Mouse (Mus musculus) thymus, postnatal 4 days (tissue): ENCODE data around the gene Arhgap35.

ENCODE experiments used
- DNase-seq: peaks from one replicate; pipeline ENCODE4 v3.0.0; 2021

Arhgap35 gene

GRCm38 (mm10) chr7:16601683-16602102, 13.1 kb downstream of the Arhgap35 start:
- no peak for DNase-seq

DNA sequence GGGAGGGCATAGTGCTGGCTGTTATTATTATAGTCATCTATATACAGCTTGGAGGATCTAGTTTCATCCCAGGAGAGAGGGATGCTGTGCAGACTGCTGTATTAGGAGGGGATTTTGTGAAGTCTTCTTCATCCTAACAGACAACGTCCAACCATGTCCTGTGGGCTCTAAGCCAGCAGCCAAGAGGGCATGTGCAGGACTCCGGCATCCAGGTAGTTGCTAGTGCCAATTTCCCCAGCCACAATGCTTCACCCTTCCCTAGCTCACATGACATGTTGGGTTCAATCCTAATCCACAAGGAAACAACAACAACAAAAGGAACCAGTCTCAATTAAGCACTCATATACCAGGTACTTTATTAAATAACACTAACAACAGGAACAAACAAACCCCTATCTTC, 15.8 kb downstream of the Arhgap35 start:
- DNase-seq: no peak

GRCm38 (mm10) chr7:16591292-16591691, 23.5 kb downstream of the Arhgap35 start:
- DNase-seq: no peak

DNA sequence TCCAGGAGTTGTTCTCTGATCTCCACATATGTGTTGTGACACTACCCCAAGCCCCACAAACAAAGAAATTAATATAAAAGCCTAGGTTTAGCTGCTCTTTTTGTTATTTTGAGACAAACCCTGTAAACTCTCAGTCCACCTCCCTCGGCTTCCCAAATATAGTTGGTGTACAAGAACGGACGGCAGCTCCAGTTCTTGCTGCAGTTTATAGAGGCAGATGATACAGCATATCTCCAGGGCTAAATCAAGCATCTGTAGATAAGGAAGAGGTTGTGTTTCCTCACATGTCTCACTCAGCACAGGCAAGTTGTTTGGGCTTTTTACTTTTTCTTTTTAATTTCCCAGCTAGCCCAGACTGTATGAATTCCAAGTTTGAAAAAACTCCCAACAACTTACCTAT, 27.1 kb downstream of the Arhgap35 start:
- DNase-seq: no peak

- DNase-seq: no peak
These were observed 30.4 kb downstream of the Arhgap35 start for GRCm38 (mm10) chr7:16584384-16584783.

GRCm38 (mm10) chr7:16583775-16584174, 31.0 kb downstream of the Arhgap35 start:
- DNase-seq: no peak

GRCm38 (mm10) chr7:16582299-16582698, 32.5 kb downstream of the Arhgap35 start:
- no peak for DNase-seq

DNA sequence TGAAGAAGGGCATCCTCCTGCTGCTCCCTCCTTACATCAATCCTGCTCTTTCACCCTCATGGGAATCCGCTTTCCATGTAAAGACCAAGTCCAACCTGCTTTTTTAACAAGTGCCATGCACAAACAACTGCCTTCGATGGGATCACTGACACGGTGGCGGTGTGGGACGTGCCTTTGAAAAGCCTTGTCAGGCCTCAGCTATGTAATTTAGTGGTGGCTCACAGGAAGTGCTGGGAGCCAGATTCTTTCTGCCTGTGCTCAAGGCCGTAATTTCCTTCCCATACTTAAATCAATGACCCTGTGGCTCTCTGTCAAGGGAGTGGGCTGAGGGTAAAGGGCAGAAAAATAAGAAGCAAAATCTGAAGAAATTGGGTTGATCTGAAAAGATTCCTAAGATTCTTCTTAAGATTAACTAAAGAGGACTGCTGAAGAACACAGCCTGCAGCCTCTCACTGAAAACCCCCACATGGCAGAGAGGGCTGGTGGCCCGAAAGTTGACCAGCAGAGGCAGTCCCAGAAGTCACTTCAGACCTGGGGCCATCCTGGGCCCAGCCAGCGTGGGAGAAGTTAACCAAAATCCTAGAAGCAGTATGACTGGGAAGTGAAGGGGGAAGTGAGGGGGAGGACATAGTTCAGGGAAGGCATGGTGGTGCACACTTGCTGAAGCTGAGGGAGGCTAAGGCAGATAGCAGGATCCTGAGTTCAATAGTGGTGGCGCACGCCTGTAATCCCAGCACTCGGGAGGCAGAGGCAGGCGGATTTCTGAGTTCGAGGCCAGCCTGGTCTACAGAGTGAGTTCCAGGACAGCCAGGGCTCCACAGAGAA, 33.3 kb downstream of the Arhgap35 start:
- peak; percentile 17 for DNase-seq

- DNase-seq: no peak
These were observed 38.1 kb downstream of the Arhgap35 start for GRCm38 (mm10) chr7:16576719-16577118.

DNA sequence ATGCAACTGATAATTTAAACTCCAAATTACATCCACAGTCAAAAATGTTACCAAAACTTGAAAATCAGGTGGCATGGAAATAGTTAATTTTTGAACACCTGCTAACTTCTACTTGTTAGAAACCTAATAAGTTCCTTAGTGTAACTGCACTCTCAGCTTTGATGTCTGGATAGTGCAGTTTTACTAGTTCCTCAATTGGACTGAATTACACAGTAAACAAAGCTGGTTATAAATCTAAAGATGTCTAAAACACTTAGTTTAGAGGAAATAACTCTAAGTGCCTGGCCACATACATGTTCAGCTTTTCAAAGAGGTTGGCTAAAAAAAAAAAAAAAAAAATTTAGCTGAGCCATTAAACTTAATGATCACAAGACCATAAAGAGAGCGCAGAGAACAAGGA, 43.6 kb downstream of the Arhgap35 start:
- no peak for DNase-seq

DNA sequence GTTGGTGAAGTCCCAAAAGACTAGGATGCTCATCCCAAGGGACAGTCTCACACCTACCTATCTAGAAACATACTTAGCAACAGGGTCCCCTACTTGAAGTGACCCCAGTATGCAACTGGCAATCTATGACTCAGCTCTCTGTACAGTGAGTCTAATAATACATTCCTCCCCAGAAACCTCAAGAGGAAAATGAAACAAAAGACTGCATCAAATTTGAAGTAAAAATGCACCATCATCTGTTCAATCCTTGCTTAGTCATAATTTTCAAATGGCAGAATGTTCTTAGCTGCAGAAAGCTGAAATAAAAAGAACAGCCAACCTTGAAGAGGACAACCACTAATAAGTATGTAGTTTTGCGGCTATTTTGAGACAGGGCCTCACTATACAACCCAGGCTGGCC, 44.1 kb downstream of the Arhgap35 start:
- no peak for DNase-seq

DNA sequence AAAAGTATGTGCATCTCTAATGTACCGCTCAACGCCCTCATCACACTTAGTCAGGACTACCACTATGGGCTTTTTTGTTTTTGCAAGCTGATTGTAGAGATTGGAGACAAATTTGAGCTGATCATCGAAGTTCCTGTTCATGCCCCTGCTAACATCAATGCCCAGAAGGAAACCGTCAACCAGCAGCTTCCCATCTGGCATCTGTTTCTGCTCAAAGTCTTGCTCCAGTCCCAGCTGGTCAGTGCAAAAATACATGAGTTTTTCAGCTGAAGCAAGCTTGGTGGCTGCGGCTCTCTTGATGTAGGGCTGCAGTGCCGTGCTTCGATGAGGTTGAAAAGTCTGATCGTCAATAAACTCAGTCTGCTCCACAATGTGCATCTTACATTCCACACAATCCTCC, 50.3 kb downstream of the Arhgap35 start:
- DNase-seq: no peak

DNA sequence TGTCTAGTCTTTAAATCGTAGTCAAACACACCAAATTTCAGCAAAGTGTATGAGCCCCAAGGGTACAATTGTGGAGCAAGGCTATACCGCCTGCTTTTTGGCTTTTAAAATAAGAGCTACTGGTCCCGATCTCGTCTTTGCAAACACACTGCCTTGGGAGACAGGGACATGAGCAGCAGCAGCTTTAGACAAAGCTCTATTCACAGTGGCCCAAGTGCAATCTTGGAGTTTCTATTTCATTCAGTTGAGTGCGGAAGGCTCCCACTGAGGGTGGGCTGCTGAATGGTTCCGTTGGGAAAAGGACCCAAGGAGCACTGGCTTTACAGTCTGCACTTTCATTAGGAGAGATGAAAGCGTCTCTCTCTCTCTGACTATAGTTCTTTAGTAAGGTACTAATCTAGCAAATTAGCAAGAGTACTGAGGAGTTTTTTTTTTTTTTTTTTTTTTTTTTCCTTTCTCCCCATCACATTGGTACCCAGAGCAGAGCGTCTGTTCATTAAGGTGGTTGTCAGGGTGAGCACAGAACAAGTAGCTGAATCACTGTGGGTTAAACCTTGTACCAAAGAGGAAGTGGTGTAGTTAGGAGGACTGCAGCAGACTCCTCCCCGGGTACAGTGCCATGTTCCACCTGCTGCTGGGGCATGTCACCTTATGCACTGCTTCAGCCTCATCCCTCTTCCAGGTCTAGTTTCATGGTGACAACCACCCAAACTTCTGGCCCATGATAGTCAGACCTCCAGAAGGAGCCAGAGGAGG, 56.8 kb downstream of the Arhgap35 start:
- DNase-seq: peak; percentile 25

GRCm38 (mm10) chr7:16557251-16557650, 57.5 kb downstream of the Arhgap35 start:
- no peak for DNase-seq

GRCm38 (mm10) chr7:16554215-16554614, 60.6 kb downstream of the Arhgap35 start:
- DNase-seq: no peak

DNA sequence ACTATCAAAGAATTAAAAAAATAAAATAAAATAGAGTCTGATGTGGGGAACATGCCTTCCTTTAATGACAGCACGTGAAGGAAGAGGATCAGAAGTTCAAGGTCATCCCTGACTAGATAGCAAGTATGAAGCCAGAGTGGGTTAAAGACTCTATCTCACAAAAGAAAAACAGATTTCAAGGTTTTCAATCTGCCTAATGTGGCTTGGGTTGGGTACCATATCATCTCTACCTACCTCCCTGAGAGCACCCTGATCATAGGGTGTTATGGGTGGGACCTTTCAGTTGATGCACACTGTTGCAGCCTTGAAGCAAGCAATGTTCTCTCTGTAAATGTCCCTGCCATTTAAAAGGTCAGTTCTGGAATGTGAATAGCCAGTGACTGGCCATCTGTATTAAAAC, 63.2 kb downstream of the Arhgap35 start:
- no peak for DNase-seq

DNA sequence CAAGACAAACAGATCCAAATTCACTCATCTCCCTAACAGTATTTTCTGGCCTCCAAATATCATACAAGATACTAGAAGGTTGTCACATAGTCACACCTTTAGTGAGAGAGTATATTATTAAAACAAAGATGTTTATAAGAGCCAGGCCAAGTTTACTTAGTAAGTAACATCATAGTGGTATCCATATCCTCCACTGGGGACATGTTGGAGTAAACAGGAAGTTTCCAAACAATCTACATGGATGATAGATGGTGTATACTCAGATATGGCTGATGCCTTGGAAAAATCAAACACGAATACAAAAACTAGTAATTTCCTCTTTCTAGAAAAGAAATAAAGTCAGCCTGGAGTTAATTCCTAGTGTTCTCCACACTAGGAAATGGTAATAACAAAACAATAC, 65.5 kb downstream of the Arhgap35 start:
- DNase-seq: no peak

GRCm38 (mm10) chr7:16544770-16545169, 70.0 kb downstream of the Arhgap35 start:
- no peak for DNase-seq

DNA sequence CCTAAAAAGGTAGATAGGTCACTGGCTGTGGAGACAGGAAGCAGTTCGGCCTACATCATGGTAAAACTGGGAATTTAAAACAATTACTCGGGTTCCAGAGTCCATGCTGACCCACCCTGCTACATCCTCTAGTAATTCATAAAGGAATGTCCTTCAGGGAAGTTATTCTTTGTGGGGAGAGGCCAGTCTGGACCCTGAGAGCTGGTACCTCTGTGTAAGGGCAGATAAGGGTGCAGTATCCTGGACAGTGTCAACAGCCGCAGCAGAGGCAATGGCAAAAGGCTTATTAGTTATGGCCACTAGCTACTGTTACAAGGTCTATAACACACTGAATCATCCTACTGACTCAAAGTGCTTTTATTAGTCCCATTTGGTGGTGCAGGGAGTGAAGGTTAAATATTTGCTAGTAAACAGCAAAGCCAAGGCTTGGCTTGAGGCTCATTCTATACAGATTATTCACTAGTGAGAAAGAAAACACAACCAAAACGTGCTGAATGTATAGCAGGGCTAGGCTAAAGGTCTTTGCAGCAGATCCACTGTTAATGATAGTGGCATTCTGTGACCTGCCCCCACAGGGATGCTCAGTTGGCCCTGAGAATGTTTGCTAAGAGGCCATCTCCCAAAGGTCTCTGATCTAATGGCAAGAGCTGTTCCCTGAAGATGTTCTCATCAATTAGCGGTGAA, 77.4 kb downstream of the Arhgap35 start:
- no peak for DNase-seq

- no peak for DNase-seq
These were observed 88.8 kb downstream of the Arhgap35 start for GRCm38 (mm10) chr7:16525995-16526394.

DNA sequence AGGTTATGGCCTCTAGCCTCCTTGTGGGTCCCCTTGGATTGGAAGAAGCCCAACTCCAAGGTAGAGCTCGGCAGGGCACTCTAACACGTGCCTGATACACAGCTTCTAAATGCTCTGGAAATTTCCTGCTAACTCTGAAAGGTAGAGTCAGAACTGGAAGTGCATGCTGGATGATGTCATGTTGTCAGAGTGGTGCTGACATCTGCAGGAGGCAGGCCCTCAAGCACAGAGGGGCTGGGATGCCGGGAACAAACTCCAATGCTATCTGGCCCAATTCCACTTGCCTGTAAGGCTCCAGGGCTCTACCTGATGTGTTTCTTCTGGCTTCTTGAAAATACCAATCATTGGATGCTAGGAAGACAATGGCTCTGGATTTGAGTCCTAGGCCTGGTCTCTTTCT, 89.3 kb downstream of the Arhgap35 start:
- DNase-seq: no peak

DNA sequence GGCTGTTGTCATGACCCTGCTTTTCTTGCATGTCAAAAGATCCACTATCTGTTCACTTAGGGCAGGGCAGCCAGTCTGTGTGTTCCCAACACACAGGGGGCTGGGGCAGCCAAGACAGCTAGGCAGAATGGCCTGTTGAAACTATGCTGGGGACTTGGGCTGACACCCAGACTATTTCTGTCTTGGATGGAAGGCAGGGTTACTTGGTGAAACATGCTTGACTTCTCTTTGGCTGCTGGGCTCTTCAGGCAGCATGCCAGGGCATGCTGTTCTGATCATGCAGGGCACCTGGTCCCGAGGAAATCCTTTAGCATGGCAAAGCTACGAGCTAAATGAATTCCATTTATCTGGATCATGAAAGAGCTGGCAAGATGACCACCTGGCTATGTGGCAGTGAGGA, 90.5 kb downstream of the Arhgap35 start:
- no peak for DNase-seq

GRCm38 (mm10) chr7:16519310-16519709, 95.5 kb downstream of the Arhgap35 start:
- no peak for DNase-seq

GRCm38 (mm10) chr7:16517198-16517597, 97.6 kb downstream of the Arhgap35 start:
- no peak for DNase-seq
